ENCODE assay signal across 16 mouse cellular contexts in genomic region chr11:71891181-71891580, GRCm38 (mm10).
"Had no signal": no experiment of that assay in that cellular context is flagged by ENCODE, and none has a peak within 500 bp of the region (broad histone marks: within the 10 kb centered on the region; RNA-seq: fewer than 3 reads in every experiment).

No protein-coding gene starts in this region.

- H3K36me3 ChIP-seq: lung, embryonic 15.5 days; midbrain, embryonic 13.5 days; midbrain, embryonic 15.5 days; neural tube, embryonic 12.5 days; stomach, embryonic 15.5 days had no signal

- H3K27me3 ChIP-seq: lung, embryonic 15.5 days; megakaryocyte, embryonic 14.5 days; midbrain, embryonic 13.5 days; midbrain, embryonic 15.5 days; neural tube, embryonic 12.5 days; stomach, embryonic 15.5 days had no signal

- ATAC-seq: lung, postnatal 0 days; midbrain, embryonic 13.5 days; midbrain, embryonic 15.5 days had no signal

- H3K4me1 ChIP-seq: lung, embryonic 15.5 days; megakaryocyte, embryonic 14.5 days; midbrain, embryonic 13.5 days; midbrain, embryonic 15.5 days; stomach, embryonic 15.5 days had no signal

- H3K27ac ChIP-seq: lung, embryonic 15.5 days; macrophage; midbrain, embryonic 13.5 days; midbrain, embryonic 15.5 days; neural tube, embryonic 12.5 days; stomach, embryonic 15.5 days; stomach, postnatal 0 days had no signal

- DNase-seq: lung, postnatal 14 days; lung, postnatal 36 days; right cerebral cortex, postnatal 14 days; thymus, adult 2 months; thymus, postnatal 25 days; thymus, postnatal 4 days had no signal

- H3K4me3 ChIP-seq: lung, embryonic 15.5 days; megakaryocyte, embryonic 14.5 days; midbrain, embryonic 13.5 days; midbrain, embryonic 15.5 days; neural tube, embryonic 12.5 days; stomach, embryonic 15.5 days had no signal

- H3K4me2 ChIP-seq: lung, embryonic 15.5 days; midbrain, embryonic 11.5 days; midbrain, embryonic 13.5 days; midbrain, embryonic 15.5 days; neural tube, embryonic 12.5 days; stomach, embryonic 15.5 days had no signal

- H3K9ac ChIP-seq: lung, embryonic 15.5 days; midbrain, embryonic 13.5 days; midbrain, embryonic 15.5 days; neural tube, embryonic 12.5 days; stomach, embryonic 15.5 days had no signal

- H3K9me3 ChIP-seq: lung, embryonic 15.5 days; midbrain, embryonic 15.5 days; neural tube, embryonic 12.5 days; stomach, embryonic 15.5 days had no signal
